Mouse (Mus musculus) myocyte (in vitro differentiated cells): ENCODE results near the gene Rpl35a.

Source experiments
- MAX ChIP-seq: IDR thresholded peaks from one replicate; pipeline ENCODE4 v1.6.1; 2011; ENCODE audit warnings: low read depth, mild to moderate bottlenecking, control low read depth
- POLR2A ChIP-seq: IDR thresholded peaks from one replicate; pipeline ENCODE4 v1.6.1; 2011; ENCODE audit warnings: low read depth, mild to moderate bottlenecking, control low read depth, moderate library complexity; ENCODE audit not compliant: insufficient read length
- SRF ChIP-seq: IDR thresholded peaks from one replicate; pipeline ENCODE4 v1.6.1; 2011; ENCODE audit warnings: low read depth; ENCODE audit not compliant: control insufficient read depth, insufficient read length
- TCF12 ChIP-seq: IDR thresholded peaks from one replicate; pipeline ENCODE4 v1.6.1; 2011; ENCODE audit warnings: mild to moderate bottlenecking, control low read depth; ENCODE audit not compliant: poor library complexity, insufficient read depth, severe bottlenecking
- USF1 ChIP-seq: IDR thresholded peaks from one replicate; pipeline ENCODE4 v1.6.1; 2011; ENCODE audit warnings: low read depth, mild to moderate bottlenecking, control low read depth, moderate library complexity

DNA sequence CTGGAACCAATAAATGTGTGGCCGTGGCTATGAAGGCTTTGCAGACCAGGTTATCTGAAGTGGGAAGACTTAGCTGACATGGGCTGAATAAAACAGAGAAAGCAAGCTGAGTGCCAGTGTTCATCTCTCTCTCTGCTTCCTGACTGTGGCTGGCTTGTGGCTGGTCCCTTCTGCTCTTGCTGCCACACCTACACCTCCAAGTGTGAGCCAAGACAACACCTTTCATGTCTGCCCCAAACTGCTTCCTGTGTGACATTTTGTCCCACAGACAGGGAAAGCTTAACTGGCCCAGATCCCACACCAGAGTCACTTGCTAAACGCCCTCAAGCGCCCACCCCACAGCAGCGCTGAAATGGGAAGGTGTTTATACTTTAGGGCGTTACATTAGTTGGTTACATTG lies 3.1 kb upstream of the Rpl35a start:
- TF ChIP-seq POLR2A (no peak), TCF12 (no peak), MAX (no peak), USF1 (no peak), SRF (no peak)
